Mouse (Mus musculus): Measurements from ENCODE around the gene Pcbd1. TPM values are rescaled to one million over a fixed set of nuclear protein-coding genes. Genes with fewer than 3 reads are reported as not detected.
A peak's percentile ranks its signal among the peaks of the same experiment; 100 is the strongest.

The Pcbd1 gene
- polyA plus RNA-seq, 1 experiment, result 0.28 TPM

DNA sequence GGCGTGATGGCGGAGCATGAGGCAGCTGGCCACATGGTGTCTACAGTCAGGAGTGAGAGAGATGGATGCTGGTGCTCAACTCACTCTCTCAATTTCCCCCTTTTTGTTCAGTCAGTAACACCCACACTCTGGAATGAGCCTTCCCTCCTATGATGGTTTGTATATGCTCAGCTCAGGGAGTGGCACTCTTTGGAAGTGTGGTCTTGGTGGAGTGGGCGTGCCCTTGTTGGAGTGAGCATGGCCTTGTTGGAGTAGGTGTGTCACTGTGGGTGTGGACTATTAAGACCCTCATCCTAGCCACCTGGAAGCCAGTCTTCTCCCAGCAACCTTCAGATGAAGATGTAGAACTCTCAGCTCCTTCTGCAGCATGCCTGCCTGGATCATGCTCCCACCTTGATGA lies 13.5 kb upstream of the Pcbd1 start:
- no peaks in the 10 kb centered on the region for H3K36me3 ChIP-seq (ENCODE audit: control insufficient read depth, insufficient read depth, low read length)
- H3K27me3 ChIP-seq (ENCODE audit: control insufficient read depth, insufficient read depth, low read length), result no peaks in the 10 kb centered on the region
- H3K27ac ChIP-seq (ENCODE audit: control insufficient read depth, insufficient read depth, low read depth, low read length), result no peak overlapping the region
- no peak for TF ChIP-seq POLR2A (IDR thresholded peaks at IDR 0.05; ENCODE audit: control insufficient read depth, low read depth, low read length)
- TF ChIP-seq CTCF (IDR thresholded peaks at IDR 0.05; ENCODE audit: control insufficient read depth, insufficient read depth, insufficient replicate concordance, low read depth, low read length), result no peak
- no peak overlapping the region for H3K4me3 ChIP-seq (ENCODE audit: control insufficient read depth, low read depth, low read length)
- peaks cover 5% of the 10 kb centered on the region; the same call in 1 of the 2 replicates for H3K4me1 ChIP-seq (ENCODE audit: control insufficient read depth, insufficient read depth, low read length)

- H3K4me3 ChIP-seq (ENCODE audit: control insufficient read depth, low read depth, low read length), result peak overlapping the region; percentile 7; the same call in 1 of the 2 replicates
Observed at GRCm38 (mm10) chr10:61080227-61080930, 8.8 kb upstream of the Pcbd1 start.

DNA sequence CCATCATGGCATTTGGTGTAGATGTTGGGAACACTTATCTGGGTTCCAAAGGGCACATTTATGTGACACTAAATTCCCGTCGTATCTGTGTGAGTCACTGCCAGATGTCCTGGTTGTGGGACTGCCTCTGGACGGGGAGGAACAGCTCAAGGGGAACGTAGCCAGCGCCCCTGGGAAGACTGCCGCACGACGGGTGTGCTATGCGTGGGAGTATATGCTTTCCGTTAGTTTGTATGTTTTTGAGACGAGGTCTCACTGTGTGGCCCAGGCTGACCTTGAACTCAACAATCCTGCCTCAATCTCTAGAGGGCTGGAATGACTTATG lies 8.2 kb upstream of the Pcbd1 start:
- Histone ChIP-seq H3K4me1 (ENCODE audit: control insufficient read depth, insufficient read depth, low read length) (peaks cover 10% of the 10 kb centered on the region), H3K36me3 (ENCODE audit: control insufficient read depth, insufficient read depth, low read length) (no peaks in the 10 kb centered on the region), H3K4me3 (ENCODE audit: control insufficient read depth, low read depth, low read length) (peak overlapping the region; percentile 7; the same call in 1 of the 2 replicates), H3K27me3 (ENCODE audit: control insufficient read depth, insufficient read depth, low read length) (no peaks in the 10 kb centered on the region), H3K27ac (ENCODE audit: control insufficient read depth, insufficient read depth, low read depth, low read length) (no peak overlapping the region)
- TF ChIP-seq CTCF (IDR thresholded peaks at IDR 0.05; ENCODE audit: control insufficient read depth, insufficient read depth, insufficient replicate concordance, low read depth, low read length) (no peak), POLR2A (IDR thresholded peaks at IDR 0.05; ENCODE audit: control insufficient read depth, low read depth, low read length) (no peak)

More at GRCm38 (mm10) chr10:61080227-61080930, 8.8 kb upstream of the Pcbd1 start:
- no peaks in the 10 kb centered on the region for H3K27me3 ChIP-seq (ENCODE audit: control insufficient read depth, insufficient read depth, low read length)
- no peak overlapping the region for H3K27ac ChIP-seq (ENCODE audit: control insufficient read depth, insufficient read depth, low read depth, low read length)
- H3K36me3 ChIP-seq (ENCODE audit: control insufficient read depth, insufficient read depth, low read length), result no peaks in the 10 kb centered on the region
- H3K4me1 ChIP-seq (ENCODE audit: control insufficient read depth, insufficient read depth, low read length), result peaks cover 10% of the 10 kb centered on the region
- TF ChIP-seq POLR2A (IDR thresholded peaks at IDR 0.05; ENCODE audit: control insufficient read depth, low read depth, low read length) (peak; percentile 39; the same call in 1 of the 2 replicates), CTCF (IDR thresholded peaks at IDR 0.05; ENCODE audit: control insufficient read depth, insufficient read depth, insufficient replicate concordance, low read depth, low read length) (no peak)

DNA sequence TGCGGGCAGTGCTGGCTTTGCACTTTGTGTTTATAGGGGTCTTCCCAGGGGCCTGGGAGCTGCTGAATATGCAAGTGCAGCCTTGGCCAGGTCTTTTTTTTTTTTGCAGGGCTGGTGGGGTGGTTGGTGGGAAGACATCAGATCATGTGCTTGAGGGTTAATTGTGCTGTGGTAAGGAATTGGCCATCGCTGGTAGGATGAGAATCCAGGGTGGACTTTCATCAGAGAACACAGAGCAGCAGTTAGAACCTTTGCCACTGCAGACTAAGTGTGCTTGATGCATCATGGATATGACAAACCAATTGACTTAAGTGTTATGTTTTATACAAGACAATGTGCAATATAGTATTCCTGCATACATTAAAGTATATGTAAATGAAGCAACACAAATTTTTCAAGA lies 3.8 kb upstream of the Pcbd1 start:
- Histone ChIP-seq H3K36me3 (ENCODE audit: control insufficient read depth, insufficient read depth, low read length) (no peaks in the 10 kb centered on the region), H3K27me3 (ENCODE audit: control insufficient read depth, insufficient read depth, low read length) (no peaks in the 10 kb centered on the region), H3K4me1 (ENCODE audit: control insufficient read depth, insufficient read depth, low read length) (peaks cover 14% of the 10 kb centered on the region), H3K4me3 (ENCODE audit: control insufficient read depth, low read depth, low read length) (no peak overlapping the region), H3K27ac (ENCODE audit: control insufficient read depth, insufficient read depth, low read depth, low read length) (no peak overlapping the region)
- no peak for TF ChIP-seq POLR2A (IDR thresholded peaks at IDR 0.05; ENCODE audit: control insufficient read depth, low read depth, low read length)
- no peak for TF ChIP-seq CTCF (IDR thresholded peaks at IDR 0.05; ENCODE audit: control insufficient read depth, insufficient read depth, insufficient replicate concordance, low read depth, low read length)

DNA sequence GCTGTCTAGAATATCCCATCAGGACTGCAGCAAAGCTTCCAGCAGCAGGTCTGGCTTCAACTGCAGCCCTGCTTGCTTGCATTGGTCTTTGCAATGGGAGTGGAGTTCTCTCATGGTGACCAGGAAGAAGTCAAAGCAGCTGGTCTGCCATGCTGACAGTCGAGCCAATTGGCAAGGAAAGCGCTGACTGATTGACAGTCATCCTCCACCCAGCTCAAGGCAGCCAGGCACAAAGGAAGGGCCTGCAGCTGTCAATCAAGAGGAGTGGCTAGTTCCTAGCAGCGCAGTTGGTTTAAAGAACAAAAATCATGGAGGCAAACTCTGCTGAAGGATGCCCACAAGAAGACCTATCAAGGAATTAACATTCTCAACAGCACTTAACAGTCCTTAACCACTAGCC lies 2.6 kb upstream of the Pcbd1 start:
- Histone ChIP-seq H3K27me3 (ENCODE audit: control insufficient read depth, insufficient read depth, low read length) (no peaks in the 10 kb centered on the region), H3K36me3 (ENCODE audit: control insufficient read depth, insufficient read depth, low read length) (no peaks in the 10 kb centered on the region), H3K27ac (ENCODE audit: control insufficient read depth, insufficient read depth, low read depth, low read length) (no peak overlapping the region), H3K4me3 (ENCODE audit: control insufficient read depth, low read depth, low read length) (no peak overlapping the region), H3K4me1 (ENCODE audit: control insufficient read depth, insufficient read depth, low read length) (peaks cover 8% of the 10 kb centered on the region)
- no peak for TF ChIP-seq CTCF (IDR thresholded peaks at IDR 0.05; ENCODE audit: control insufficient read depth, insufficient read depth, insufficient replicate concordance, low read depth, low read length)
- TF ChIP-seq POLR2A (IDR thresholded peaks at IDR 0.05; ENCODE audit: control insufficient read depth, low read depth, low read length), result no peak

DNA sequence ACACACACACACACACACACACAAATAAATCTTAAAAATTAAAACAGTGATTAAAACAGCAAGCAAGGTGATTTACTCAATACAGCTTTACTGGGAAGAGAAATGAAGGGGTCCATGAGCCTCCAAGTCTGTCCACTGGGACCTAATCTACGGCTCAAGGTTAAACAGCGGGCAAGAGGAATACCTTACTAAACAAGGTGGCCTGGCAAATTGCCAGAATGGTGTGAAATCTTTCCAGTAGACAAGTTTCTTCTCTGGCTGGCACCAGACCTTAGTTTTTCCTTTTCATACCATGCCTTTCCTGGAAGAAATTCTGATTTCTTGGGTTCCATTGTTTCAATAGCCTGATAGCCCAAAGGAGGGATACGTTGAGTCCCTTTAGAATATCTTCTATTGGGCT lies 663 bp upstream of the Pcbd1 start:
- Histone ChIP-seq H3K36me3 (ENCODE audit: control insufficient read depth, insufficient read depth, low read length) (no peaks in the 10 kb centered on the region), H3K4me1 (ENCODE audit: control insufficient read depth, insufficient read depth, low read length) (peaks cover 8% of the 10 kb centered on the region), H3K27ac (ENCODE audit: control insufficient read depth, insufficient read depth, low read depth, low read length) (no peak overlapping the region), H3K27me3 (ENCODE audit: control insufficient read depth, insufficient read depth, low read length) (no peaks in the 10 kb centered on the region), H3K4me3 (ENCODE audit: control insufficient read depth, low read depth, low read length) (no peak overlapping the region)
- TF ChIP-seq POLR2A (IDR thresholded peaks at IDR 0.05; ENCODE audit: control insufficient read depth, low read depth, low read length), result no peak
- no peak for TF ChIP-seq CTCF (IDR thresholded peaks at IDR 0.05; ENCODE audit: control insufficient read depth, insufficient read depth, insufficient replicate concordance, low read depth, low read length)

DNA sequence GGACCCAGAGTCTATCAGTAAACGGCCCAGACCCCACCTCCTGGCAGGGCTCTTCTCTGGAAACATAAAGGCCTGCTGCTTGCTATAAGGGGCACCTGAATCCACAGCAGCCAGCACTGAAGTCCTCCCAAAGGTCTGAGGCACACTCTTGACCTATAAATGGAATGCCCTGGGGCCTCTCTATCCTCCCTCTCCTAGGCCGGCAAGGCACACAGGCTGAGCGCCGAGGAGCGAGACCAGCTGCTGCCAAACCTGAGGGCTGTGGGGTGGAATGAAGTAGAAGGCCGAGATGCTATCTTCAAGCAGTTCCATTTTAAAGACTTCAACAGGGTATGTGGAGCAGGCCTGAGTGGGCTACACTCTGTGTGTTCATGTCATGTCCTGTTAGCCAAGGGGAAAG lies 2.7 kb downstream of the Pcbd1 start:
- H3K27me3 ChIP-seq (ENCODE audit: control insufficient read depth, insufficient read depth, low read length), result no peaks in the 10 kb centered on the region
- no peak for TF ChIP-seq CTCF (IDR thresholded peaks at IDR 0.05; ENCODE audit: control insufficient read depth, insufficient read depth, insufficient replicate concordance, low read depth, low read length)
- TF ChIP-seq POLR2A (IDR thresholded peaks at IDR 0.05; ENCODE audit: control insufficient read depth, low read depth, low read length), result no peak
- peaks cover 8% of the 10 kb centered on the region for H3K4me1 ChIP-seq (ENCODE audit: control insufficient read depth, insufficient read depth, low read length)
- H3K4me3 ChIP-seq (ENCODE audit: control insufficient read depth, low read depth, low read length), result no peak overlapping the region
- no peak overlapping the region for H3K27ac ChIP-seq (ENCODE audit: control insufficient read depth, insufficient read depth, low read depth, low read length)
- no peaks in the 10 kb centered on the region for H3K36me3 ChIP-seq (ENCODE audit: control insufficient read depth, insufficient read depth, low read length)

All from testis, adult 2 months (tissue).